Mouse (Mus musculus) lung, postnatal 0 days (tissue): Measurements from ENCODE around the gene Ssr1.

Experiments used
- CTCF ChIP-seq: IDR thresholded peaks from 2 replicates; pipeline ENCODE4 v1.5.1; 2016; ENCODE audit warnings: antibody characterized with exemption, mild to moderate bottlenecking
- EP300 ChIP-seq: IDR thresholded peaks from 2 replicates; pipeline ENCODE4 v1.6.1; 2016; ENCODE audit warnings: antibody characterized with exemption, mild to moderate bottlenecking, control low read depth

DNA sequence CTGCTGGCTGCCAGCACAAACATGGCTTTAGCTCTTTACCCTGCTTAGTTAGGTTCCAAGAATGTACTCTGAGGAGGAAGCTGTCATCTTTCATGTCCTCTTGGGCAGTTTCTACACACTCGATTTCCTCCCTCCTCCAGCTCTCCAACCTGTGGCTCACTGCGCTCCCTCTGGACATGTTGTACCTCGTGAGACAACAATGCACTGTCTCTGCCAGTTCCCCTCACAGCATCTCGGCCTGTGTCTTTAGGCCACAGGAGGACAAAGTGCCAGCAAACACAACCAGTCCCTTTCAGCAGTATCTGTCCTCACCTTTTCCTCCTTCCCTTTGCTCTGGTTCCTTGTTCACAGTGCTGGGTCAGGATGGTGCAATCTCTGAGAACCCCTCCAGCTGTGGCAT lies 59.9 kb downstream of the Ssr1 start:
- TF ChIP-seq CTCF (peak; percentile 38), EP300 (no peak)
